Mouse (Mus musculus) brain, embryonic 14.5 days (tissue): ENCODE data around the gene Lrrc3b. TPM values are rescaled to one million over a fixed set of nuclear protein-coding genes. Genes with fewer than 3 reads are reported as not detected.

ENCODE experiments used
- DNase-seq: peaks from one replicate; pipeline ENCODE4 v3.0.0-alpha.2; 2011; ENCODE audit warnings: low read depth
- CTCF ChIP-seq: fragments of 200-500 bp; IDR thresholded peaks from 2 replicates; pipeline ENCODE4 v1.5.1; 2012; ENCODE audit warnings: inconsistent platforms, mild to moderate bottlenecking, moderate library complexity, borderline replicate concordance; ENCODE audit not compliant: insufficient read depth, insufficient read length; ENCODE audit errors: extremely low read depth
- POLR2A ChIP-seq: fragments of 200-500 bp; IDR thresholded peaks from 2 replicates; pipeline ENCODE4 v1.6.1; 2012; ENCODE audit warnings: mild to moderate bottlenecking, inconsistent platforms, borderline replicate concordance; ENCODE audit not compliant: poor library complexity, insufficient read depth, insufficient read length, severe bottlenecking; ENCODE audit errors: extremely low read depth
- polyA plus RNA-seq: library from polyadenylated mRNA; depleted of rRNA; stranded (reverse); fragments of >200 nt; gene quantifications from 2 replicates; pipeline ENCODE4 v1.2.3, GENCODE M21; 2012

Gene Lrrc3b
- polyA plus RNA-seq, 1 experiment: 13.8 TPM

DNA sequence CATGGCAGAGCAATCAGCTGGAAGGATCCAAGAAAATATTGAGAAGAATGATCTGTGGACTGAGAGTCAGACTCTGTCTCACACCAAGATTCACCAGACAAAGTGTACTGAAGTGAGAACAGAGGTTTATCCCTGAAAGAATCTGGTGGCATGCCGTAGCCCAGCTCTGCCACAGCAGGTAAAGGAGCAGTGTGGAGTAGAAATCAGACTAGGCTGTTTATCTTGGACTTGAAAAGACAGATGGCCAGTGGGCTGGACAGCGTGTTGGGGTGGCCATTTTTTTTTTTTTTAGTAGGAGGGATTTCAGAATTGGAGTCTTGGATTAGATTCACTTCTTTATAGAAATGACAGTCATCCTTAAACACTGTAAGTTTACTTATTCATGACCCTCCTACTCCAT is 61.4 kb downstream of the Lrrc3b start:
- no peak for DNase-seq
- no peak for TF ChIP-seq POLR2A
- no peak for TF ChIP-seq CTCF

DNA sequence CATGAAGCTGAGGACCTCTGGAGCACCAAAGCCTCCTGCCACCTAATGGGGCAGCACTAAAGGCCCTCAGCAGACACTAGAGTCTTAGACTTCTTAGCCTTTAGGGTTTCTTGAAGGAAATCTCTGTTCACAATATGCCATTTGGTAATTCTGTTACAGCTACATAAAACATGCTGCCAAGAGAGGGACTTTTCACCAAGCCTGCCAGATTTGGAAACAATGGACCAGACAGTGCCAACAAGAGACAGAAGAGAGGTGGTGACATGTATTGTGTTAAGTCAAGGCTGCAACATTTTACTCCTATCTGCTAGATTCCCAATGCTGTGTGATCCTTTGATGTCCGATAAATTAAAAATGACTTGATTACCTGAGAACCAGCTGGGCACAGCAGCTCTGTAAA is 62.0 kb downstream of the Lrrc3b start:
- no peak for DNase-seq
- no peak for TF ChIP-seq POLR2A
- no peak for TF ChIP-seq CTCF

DNA sequence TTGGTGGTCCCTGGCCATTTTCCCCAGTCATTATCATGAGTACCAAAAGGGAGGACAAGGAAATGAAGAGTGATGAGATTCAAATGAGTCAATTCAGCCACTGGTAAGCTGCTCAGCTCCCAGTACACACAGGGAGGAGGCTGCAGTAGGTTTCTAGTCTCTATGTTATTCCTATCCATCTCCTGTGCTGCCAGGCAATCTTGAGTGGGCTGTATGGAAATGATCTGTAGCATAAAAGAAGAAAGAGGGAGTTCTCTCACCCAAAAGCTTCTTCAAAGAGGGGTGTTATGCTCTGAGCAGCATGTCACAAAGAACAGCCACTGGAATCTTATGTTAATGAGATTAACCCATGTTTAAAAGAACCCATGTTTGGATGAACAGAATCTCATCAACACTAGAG is 64.5 kb downstream of the Lrrc3b start:
- DNase-seq: no peak
- TF ChIP-seq POLR2A (no peak), CTCF (no peak)

DNA sequence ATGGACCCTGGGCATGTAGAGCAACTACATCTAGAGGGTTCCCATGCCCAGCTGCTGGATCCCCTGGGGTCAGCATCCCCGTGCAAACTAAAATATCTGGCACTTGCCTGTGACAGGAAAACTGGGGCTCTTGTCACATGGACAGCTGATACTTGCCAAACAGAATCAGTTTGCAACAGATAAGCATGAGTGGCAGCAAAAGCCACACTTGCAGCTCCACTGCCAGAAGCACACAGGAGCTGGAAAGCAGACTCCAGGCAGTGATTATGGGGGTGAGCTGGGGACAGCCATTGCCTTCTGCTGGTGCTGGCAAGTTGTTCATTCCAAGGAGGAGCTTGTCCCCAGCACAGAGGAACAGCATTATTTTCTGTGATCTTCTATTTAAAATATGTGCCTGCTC is 65.8 kb downstream of the Lrrc3b start:
- no peak for DNase-seq
- TF ChIP-seq POLR2A: no peak
- TF ChIP-seq CTCF: no peak

DNA sequence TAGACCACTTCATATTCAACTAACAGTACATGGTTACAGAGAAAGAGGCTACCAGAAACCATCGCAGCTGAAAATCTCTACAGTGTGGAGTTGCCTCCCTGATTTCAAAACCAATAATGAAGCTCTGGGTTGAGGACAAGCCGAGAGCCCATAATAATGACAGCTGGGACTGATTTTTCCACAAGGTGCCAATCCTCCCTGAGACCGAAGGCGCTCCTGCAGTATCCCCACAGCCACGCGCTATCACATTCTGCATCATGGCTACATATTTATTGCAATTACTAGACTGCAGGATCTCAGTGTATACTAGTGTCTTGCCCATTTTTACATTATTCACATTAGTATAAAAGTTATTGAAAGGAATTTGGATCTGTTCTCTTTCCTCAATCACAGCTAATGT is 73.7 kb downstream of the Lrrc3b start:
- no peak for DNase-seq
- no peak for TF ChIP-seq POLR2A
- no peak for TF ChIP-seq CTCF

DNA sequence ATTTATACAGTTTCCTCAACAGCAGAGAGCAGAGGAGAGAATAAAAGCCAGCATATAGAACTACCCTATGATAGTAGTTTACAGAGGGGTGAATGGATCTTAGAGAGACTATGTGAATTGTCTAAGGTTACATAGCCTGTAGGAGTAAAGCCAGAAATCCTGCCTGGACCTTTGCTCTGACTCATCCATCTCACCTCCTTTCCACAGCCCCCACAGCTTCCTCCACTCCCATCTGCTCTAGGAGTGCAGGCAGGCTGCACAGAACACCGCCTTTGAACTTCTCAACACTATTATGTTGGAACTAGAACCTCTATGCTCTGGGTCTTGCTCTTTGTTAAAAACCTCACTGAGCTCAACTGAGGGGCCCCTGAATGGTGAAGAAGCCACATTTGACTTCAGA is 78.9 kb downstream of the Lrrc3b start:
- no peak for TF ChIP-seq POLR2A
- TF ChIP-seq CTCF: no peak
- no peak for DNase-seq

DNA sequence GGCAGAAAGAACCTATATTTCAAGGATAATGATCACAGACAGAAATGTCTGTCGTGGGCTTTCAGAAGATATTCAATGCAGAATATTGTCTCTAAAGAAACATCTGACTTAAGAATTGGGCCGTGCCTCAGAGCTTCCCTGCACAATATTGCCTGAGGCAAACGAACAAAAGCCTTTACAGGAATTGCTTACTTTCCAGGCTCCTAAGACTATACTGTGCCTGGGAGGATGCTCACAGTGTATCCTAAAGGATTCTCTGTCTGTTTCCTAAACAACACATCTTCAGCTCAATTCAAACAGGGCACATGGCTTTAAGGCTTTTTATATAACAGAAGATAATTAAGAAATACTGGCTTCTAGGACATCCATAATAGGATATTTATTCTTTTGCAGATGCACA is 79.7 kb downstream of the Lrrc3b start:
- TF ChIP-seq POLR2A (no peak), CTCF (no peak)
- DNase-seq: peak; percentile 15

DNA sequence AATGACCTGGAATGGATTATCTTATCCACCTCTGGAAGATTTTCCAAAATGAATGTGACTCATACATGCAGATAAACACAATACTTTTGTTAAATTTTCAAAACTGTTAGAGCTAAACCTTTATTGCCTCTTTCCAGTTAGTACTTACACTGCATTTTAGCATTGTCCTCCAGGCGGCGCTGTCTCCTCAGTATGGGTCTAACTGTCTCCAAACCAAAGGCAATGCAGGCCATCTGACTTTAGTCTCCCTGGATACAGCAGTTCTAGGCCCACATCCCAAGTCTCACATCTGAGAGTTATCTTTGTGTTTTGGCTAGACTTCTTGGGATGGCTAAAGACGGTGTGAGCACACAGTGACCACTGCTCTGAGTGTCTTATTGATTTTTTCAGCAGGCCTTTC is 83.3 kb downstream of the Lrrc3b start:
- peak; percentile 71 for DNase-seq

DNA sequence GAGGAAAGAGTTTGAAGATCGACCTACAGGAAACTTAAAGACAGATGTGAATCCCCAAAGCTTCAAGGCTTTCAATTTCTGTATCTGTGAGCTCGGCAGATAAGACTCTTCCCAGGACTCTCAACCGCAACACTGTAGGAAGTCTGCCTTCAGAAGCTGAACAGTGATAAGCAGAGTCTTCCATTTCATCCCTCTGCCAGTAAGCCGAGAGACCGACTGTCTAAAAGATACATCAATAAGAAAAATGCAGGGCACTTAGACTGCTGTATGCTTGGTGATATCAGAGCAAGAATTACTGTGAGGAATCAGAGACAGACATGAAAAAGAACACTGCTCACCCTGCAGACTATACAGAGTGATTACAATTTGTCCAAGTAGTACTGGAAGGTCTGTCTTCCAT is 84.5 kb downstream of the Lrrc3b start:
- no peak for DNase-seq
- TF ChIP-seq POLR2A (no peak), CTCF (no peak)

More for the DNA sequence above, 83.3 kb downstream of the Lrrc3b start:
- peak; percentile 69; the same call in 1 of the 2 replicates for TF ChIP-seq CTCF
- TF ChIP-seq POLR2A: no peak

DNA sequence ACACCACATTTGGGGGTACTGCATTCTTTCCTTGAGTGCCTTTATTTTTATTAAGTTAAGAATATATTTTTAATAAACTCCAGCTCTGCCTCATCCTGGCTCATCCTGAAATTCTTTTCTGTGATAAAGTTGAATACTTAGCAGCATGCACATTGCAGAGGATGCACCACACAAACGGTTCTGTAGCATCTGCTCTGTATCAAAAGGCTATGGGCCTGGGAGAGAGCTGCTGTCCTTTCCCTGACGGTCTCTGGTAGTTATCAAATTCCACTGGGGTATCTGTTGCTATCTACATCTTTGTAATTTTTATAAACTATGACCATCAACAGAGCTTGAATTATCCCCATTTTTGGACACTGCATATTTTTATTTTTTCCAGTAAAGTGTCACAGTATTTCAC is 105.7 kb downstream of the Lrrc3b start:
- DNase-seq: no peak
- TF ChIP-seq CTCF (no peak), POLR2A (no peak)

DNA sequence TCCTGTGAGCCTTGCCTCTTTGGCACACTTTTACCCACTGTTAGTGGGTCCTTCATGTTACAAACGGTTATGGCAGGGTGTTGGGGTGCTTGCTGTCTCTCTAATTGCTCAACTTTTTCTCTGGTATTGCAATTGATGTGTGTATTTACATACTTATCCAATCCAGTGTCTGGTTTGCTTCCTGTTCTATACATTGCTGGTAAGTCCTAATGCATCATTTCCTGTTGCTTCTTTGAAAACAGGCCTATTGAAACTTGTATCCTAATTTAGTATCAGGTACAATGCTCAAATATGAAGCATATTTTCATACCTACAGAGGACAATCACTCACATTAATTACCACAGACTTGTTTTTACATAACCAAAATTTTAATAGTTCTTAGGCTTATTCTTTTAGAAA is 107.4 kb downstream of the Lrrc3b start:
- no peak for TF ChIP-seq CTCF
- no peak for TF ChIP-seq POLR2A
- no peak for DNase-seq

DNA sequence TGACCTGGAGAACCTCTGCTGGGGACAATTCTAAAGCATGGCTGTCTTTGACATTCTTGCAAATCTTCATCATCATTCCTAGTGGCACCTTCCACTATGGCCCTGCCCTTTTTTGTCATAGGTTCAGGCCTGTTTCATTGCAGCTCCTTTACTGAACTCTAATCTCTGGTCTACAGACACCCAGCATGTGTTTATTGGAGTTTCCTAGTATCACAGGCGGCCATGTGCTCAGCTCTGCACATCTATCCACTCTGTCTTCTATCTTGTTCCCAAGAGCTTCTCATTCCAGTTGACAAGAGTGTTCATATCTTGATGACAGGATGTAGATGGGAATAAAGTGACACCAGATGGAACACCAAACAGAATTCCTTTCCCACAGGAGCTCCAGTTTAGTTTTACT is 108.6 kb downstream of the Lrrc3b start:
- TF ChIP-seq CTCF: no peak
- no peak for TF ChIP-seq POLR2A
- DNase-seq: no peak

DNA sequence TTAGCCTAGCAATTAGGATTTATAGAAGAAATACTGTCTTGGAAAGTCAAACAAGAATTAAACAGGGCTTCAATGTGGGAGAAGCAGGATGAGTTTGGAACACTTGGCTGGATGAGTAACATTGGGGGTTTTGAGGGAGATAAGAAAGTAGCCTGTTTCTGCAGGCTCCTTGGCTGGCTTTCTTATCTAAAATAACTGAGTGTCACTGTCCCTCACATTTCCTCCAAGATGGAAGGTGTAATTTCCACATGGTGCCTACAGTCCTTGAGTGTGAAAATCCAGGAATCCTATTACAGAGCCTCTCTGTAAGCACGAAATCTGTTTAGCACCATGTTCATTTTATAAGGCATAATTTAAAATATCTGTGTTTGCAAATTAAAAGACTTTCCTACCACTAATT is 112.9 kb downstream of the Lrrc3b start:
- no peak for DNase-seq

More for the DNA sequence above, 112.9 kb downstream of the Lrrc3b start:
- no peak for TF ChIP-seq CTCF
- no peak for TF ChIP-seq POLR2A
